Mouse (Mus musculus) kidney, adult 9 months (tissue): ENCODE data around the gene Arl8b.
A peak's percentile ranks its signal among the peaks of the same experiment; 100 is the strongest.

Experiments used
- DNase-seq: peaks from one replicate; pipeline ENCODE4 v3.0.0; 2022

Gene Arl8b

DNA sequence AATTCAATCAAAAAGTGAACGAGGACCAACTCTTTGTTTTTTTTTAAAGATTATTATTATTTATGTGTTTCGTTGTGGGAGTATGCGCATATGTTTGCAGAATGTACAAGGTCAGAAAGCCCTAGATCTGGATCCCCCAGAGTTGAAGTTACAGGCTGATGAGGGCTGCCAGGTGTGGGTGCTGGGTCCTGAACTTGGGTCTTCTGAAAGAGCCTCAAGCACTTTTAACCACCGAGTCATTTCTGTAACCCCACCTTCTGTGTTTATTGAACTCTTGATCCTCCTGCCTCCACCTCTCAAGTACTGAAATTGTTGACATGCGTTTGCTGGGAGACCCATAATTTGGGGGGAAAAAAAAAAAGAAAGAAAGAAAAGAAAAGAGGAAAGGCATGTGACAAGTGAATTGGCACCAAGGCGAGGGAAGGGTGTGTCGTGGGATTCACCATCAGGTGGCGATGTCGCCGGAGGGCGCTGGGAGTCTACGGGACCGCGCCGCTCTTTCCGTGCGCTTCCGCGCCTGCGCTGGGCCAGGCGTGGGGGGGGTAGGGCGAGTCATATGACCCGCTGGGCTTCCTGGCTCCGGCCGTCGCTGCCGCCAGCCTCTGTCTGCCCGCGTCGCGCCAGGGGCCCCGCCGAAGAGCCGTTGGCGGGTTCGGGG is at the start of gene Arl8b:
Gene Arl8b, plus strand, starts transcription at position 574 of the 658 bp plus-strand sequence.
- DNase-seq = peak; percentile 96

DNA sequence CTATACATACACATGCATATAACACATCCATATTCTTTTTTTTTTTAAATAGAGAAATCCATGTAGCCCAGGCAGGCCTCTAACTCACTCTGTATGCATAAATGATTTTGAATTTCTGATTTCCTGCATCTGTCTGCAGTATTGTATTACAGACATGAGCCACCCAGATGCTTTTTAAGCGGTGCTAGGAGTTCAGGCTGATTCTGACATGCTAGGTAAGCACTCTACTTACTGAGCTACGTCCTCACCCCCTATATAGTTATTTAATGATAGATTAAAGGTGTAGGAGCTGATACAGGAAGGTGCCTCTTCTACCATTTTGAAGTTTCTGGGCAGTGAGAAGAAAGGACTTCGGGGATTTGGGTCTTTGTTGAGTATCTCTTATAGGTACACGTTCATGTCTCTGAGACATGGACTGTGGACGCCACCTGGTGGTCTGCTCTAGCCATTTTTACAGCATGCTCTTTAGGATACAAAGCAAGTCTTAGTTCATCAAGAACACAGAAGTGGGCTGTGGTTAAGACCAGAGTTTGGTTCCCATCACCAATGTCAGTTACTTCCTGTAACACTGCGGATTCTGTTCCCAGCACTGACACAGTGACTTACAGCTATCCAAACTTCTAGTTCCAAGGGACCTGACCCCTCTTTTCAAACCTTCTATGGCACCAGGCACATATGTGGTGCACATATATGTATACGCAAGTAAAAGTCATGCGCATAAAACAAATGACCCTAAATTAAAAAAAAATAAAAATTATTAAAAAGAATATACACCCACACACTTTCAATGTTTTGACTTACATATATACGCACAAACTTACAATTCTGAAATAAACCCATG is 46.8 kb upstream of the Arl8b start:
- peak; percentile 84 for DNase-seq

DNA sequence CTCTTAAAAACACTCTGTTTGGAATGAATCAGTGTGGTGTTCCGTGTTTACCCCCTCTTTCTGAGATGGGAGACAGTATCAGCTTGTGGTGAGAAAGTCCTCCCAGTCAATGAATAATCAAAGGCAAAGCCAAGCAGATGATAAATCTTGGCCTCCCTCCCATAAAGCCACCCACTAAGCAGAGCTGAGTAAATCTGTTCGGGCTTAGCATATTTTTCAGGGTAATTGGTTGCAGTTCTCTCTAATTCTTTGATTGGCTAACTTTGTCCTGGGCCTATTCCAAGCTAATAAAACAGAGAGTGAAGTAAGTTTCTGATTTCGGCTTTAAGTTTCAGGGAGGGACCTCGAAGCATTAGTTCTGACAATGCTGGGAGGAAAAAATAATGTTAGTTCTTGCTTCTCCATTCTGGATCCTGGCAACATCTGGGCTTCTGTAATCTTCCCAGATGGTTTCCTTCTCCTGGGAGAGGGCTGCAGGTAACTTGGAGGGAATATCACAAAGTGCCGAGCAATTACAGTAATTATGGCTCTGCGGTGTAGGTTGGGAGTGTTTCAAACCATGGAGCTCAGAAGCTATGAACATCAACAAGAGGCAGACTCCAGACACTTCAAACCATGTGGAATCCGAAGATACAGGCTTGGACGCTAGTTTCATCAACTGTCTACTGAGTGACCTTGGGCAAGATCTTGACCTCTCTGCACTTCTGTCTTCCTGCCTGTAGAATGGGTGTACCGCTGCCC is 44.3 kb upstream of the Arl8b start:
- no peak for DNase-seq

DNA sequence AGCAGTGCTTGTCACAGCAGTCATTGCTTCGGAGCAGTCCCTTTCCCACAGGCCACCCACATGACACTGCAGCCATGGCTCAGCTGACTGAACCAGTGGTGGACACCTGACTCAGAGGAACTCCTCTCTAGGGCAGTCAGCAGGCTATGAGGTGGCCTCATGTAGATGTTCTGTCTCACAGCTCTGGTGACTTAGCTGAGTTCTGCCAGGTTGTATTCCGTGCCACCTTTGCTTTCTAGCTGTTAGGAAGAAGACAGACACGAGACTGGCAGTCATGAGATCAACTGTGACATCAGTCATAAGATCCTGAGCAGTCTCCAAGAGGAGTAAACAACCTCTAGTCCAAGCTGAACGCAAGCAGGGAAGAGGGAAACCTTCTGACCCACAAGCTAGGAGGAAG is 42.3 kb upstream of the Arl8b start:
- no peak for DNase-seq

DNA sequence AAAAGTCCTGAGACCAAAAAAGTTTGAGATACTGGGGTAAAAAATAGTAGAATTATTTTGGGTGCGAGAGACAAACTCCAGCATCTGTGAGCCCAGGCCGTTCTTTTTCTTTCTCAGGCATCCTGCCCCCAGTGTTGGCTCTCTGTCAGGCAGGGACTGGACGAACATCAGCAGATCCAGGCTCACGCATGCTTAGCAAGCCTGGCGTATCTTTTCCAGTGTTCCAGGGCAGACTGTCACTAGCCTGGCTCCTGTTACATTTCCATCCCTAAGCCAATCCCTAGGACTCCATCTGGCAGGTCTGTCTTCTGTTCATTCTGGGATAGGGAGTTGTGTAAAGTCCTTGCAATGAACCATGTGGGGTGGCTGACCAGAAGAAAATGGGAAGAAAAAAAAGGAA is 39.2 kb upstream of the Arl8b start:
- no peak for DNase-seq

DNA sequence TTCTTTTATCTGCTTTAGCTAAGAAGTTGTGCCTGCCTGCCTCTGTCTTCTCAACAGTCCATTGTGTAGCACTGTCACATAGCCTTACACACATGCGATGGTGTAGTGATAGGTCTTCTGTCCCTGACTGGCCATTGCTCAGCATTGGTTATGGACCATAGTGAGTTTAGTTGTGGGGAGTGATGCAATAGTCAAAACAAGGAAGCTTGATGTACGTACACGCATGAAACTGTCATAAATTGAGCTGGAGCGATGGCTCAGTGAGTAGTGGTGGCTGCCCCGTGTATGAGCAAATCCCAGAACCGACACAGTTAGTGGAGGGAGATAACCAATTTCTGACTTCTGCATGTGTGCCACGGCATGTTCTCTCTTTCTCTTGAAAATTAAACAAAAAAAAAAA is 31.6 kb upstream of the Arl8b start:
- no peak for DNase-seq

DNA sequence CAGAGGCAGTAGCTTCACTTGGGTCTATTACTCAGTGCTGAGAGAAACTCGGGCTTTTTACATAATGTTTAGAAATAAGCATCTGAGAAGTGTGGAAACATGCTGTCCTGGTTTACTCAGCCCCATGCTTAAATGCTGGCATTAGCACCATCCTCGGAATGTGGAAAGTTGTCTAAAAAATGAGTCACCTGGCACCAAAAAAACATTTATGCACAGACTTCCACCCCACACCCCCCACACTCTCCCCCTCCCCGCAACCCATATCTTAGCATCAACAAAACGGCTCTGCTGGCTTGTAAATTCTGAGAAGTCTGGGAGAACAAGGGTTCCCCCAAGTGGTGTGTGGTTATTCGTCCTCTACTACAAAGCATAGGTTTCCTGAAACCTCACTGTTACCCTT is 30.5 kb upstream of the Arl8b start:
- no peak for DNase-seq

DNA sequence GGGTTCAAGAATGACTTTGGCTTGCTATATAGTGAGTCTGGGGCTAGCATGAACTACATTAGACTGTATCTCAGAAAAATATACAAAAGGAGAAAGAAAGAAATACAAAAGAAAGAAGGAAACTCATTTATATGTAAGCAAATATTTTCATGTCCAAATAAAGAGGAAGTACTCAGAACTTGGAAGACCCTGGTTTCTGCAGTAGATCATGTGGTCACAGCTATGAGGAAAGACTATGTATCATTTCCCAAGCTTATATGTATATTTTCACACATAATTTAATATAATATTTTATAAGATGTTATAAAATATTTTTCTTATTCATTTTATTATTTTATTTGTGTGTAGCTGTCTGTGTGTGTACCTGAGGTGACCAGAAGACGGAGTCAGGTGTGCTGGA is 29.4 kb upstream of the Arl8b start:
- no peak for DNase-seq

DNA sequence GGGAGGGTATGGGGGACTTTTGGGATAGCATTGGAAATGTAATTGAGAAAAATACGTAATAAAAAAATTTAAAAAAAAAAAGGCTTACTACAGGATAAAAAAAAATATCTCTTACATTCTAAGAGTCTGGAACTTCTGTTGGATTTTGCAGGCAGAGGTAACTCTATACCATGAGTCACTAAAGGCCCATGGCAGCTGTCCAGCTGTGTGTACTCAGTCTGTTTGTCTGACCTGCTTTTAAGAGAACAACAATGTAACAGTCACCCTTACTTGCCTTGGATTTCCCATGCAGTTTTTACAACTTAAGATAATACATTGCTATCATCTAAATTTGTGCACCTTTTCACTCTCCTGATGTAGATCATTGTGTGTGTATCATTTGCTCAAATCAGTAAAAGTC is 28.5 kb upstream of the Arl8b start:
- no peak for DNase-seq

DNA sequence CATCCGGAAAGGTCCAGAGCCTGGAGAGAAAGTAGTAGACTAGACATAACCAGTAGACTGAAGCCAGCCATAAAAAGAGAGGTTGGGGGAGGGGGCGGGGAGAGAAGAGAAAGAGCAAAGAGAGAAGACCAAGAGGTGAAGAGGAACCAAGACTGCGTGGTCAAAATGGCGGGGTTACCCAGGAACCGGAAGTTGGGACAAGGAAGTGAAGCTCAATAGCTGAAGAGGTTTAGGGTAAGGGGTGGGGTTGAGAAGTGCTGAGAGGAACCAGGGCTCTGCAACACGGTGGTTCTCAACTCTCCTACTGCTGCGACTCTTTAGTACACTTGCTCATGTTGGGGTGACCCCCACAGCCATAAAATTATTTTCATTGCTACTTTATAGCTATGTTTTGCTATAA is 27.0 kb upstream of the Arl8b start:
- DNase-seq = no peak

DNA sequence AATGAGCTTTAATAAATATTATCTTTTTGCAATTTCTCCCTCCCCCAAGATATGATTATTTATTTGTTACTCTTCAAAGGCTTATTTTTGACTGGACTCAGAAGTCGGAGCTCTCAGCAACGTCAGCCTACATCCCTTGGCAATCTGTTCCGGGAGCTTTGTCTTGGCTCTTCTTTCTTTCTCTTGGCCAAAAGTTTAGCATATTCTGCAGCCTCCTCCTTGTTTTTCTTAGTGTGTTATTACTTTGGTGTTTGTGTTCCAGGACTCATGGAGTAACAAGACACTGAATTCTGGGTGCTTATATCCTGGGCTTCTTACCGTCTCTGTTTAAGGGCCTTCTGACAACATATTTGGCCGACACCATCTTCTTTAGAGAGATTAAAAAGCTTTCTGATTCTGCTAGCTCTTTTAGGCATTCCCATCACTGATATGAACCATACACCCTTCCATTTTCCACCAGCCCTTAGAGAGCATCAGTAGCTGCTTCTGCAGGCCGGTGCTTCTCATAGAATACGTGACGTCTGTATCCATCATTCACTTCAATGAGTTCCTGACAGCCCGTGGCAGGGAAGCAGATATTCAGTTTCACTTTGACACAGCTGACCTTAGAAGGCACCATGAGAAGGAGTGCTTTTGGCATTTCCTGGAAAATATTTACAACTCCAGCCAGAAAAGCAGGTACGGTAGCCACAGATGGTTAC is 23.8 kb upstream of the Arl8b start:
- DNase-seq = no peak

DNA sequence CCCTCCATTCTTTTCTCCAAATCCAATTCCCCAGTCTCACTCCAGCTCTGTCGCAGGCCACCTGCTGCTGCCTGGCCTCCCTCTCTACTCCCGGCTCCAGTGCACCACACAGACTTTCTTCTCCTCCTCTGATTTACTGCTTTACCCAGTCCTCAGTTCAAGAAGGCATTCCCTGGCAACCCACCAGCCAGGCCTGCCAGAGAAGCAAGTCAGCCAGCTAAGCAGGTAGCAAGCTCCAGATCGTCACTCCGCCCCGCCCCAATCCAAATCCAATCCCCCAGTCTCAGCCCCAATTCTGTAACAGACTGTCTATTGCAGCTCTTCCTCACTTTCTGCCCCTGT is 23.2 kb upstream of the Arl8b start:
- peak; percentile 38 for DNase-seq

DNA sequence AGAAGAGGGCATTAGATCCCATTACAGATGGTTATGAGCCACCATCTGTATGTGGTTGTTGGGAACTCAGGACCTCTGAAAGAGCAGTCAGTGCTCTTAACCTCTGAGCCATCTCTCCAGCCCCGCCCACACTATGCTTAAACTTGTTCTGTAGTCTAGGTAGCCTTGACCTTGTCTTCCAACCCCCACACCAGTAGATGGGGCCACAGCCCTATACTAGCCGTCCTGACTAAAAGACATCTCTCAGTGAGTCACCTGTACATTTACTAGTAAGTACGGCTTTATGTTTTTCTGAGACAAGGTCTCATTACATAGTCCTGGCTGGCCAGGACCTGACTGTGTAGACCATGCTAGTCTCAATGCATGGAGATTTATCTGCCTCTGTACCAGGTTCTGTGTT is 12.0 kb upstream of the Arl8b start:
- no peak for DNase-seq

DNA sequence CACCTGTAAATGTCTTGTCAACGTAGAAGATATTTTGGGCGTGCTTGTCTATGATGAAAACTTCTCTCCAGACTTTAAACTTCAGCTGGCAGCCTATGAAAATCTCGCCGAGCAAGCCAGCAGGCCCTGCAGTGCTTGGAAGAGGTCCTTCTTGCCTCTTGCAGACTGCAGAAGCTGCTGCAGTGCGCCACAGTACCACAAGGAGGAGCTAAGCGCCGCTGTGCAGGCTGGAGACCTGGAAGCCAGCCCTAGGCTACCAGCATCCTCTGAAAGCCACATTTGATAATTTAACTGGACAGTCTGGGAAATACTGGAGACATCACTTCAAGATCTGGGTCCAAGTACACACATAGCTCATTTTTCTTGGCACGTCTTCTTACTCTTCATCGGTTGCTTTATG is 10.0 kb upstream of the Arl8b start:
- DNase-seq = peak; percentile 83

DNA sequence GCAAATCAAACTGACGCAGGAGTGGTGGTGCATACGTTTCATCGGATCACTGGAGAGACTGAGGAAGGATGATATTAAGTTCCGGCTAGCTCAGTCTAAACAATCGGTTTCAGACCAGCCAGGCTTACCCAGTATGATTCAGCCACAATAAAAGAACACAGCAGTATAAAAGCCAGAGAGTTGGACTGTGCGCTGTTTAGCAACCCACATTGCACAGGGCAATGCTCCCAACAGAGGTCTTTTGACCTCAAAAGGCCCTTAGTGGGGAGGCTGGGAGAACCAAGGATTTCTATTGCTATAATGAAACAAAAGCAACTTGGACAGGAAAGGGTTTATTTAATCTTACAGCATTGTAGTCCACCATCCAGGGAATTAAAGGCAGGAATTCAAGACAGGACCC is 9.4 kb upstream of the Arl8b start:
- no peak for DNase-seq

DNA sequence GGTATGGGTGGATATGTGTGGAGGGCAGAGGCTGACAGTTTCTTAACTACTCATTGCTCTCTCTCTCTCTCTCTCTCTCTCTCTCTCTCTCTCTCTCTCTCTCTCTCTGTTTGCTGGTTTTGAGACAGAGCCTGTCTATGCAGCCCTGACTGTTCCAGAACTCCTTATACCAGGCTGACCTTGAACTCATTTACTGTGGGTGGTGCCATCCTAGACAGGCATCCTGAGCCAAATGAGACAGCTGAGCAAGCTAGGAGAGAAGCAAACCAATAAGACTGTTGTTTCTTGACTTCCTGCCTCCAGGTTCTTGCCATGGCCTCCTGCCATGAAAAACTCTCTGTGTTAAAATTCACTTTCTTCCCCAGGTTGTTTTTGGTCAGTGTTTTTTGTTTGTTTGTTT is 6.6 kb upstream of the Arl8b start:
- no peak for DNase-seq

DNA sequence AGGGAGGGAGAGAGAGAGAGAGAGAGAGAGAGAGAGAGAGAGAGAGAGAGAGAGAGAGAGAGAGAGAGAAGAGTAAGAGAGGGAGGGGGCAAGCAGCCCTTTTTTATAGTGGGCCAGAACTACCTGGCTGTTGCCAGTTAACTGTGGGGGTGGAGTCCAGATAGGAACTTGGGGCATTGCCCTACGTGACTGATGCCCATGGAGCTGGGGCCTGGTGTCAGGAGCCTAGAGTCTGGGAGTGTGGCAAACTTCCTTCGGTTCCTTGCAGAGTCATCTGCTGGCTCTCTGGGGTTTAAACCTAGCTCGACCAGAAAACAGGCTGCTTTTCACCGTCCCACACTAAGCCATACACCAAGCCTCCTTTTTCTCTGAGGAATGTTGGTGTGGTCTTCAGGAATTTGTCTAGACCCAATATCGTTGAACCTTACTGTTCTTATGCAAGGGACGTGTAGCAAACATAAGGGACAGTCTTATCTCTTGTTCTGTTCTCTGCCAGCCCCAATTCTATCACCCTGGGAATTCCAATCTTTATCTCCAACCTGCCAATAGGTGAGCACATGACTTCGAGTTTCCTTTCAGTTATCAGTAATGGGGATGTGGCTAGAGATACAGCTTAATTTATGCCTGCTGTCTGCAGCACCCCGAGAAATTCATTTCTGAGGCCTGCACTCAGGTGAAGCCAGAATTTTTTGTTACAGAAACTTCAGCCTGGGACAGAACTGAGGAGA is 5.2 kb upstream of the Arl8b start:
- DNase-seq = no peak

DNA sequence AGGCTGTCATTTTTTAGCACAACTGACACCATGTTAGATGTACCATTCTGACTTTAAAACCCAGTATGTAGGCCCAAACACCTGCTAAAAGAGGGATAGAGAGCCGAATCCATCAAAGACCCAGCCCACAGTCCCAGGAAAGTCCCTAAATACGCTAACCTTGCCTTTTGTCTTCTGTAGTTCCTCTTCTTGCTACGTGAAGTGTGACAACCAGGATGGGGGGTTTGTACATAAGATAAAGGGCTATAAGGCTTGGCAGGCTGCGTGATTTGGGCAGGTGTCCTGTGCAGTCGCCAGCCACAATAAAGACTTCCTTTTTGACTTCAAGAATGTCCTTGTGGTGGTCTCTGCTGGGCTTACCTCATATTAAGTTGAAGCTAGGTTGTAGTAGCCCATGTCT is 4.5 kb upstream of the Arl8b start:
- no peak for DNase-seq

DNA sequence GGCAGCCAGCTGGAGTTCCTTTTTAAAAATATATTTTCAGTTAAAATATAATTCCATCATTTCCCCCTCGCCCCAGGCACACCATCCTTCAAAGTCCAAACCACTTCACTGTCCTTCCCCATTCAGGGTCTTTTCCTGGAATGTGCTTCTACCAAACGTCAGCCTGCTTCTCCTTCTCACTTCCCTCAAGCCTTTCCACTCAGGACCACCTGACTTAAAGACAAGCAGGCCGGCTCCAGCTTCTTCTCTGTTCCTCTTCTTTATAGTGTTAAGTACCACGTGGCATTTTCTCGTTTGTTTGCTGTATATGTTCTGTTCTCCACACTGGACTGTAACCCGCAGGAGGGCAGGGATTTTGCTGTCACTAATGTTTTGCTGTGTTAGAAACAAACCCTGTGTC is 1.0 kb upstream of the Arl8b start:
- DNase-seq = peak; percentile 20

DNA sequence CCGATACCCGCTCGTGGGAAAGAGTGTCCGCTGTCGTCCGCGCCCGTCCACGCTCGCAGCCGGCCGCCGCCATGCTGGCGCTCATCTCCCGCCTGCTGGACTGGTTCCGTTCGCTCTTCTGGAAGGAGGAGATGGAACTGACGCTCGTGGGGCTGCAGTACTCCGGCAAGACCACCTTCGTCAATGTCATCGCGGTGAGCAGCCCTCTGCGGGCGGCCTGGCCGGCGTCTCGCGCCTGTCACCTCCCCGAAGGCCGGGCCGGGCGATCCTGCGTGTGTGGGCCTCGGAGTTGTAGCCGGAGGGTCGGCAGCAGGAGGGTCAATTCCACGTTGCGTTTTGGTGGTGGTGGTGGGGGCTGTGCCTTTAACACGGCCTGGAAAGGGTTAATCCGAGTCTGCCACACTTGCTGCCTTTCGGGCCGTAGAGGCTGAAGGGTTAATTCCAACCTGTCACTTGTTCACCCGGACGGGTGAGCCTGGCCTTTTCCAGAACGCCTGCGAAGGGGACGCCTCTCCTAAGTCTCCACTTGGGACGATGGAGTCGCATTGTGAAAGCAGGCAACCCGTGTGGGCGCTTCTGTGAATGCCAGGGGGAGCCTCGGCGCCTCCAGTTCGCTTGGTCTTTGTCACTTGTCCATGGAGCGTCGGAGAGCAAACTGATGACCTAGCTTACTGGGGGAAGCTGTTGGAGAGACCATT is 434 bp downstream of the Arl8b start:
- DNase-seq = peak; percentile 41

DNA sequence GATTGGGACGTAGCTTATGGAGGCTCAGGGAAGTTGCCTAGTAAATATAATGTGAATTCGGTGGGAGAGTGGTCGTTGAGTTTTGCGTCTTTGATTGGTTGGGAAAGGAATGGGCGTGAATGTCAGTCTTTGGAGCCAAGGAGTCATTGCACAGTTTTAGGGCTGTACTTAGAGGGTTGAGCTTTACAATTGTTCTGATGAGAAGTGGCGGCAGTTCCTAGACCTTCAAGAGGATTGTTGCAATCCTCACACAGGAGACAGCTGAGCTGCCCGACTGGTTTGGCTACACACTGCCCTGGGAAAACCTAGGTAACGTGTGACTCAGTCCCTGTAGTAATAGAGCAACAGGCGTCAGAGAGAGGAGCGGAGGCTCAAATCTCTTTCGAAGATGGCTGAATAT is 1.2 kb downstream of the Arl8b start:
- DNase-seq = no peak

DNA sequence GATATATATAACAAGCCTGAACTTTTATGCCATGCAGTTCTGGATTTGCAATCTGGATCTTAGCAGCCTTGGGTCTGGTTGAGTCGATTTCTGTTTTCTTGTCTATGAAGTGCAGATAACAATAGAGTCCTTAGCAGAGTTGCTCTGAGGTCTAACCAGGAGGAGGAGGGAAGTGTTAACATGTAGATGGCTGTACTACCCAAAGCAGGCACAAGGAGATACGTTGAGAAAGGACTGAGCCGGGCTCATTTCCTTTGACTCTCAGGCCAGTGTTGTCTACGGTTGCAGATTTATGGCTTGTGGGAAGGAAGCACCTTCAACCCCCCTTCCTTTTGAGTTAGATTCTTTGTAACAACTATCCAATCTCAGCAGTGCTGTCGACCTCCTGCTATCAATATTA is 1.9 kb downstream of the Arl8b start:
- peak; percentile 17 for DNase-seq
